Mouse (Mus musculus): ENCODE results near the gene Prkab1. TPM values are rescaled to one million over a fixed set of nuclear protein-coding genes. Genes with fewer than 3 reads are reported as not detected.

Prkab1 gene
- polyA plus RNA-seq (2015; fragmentation: Nextera tagmentation; extraction: Ambion mirVana), result 54.8 and 55.0 TPM in 2 replicates

- peaks cover 26% of the 10 kb centered on the region for H3K4me1 ChIP-seq (replicated peaks)
- peak within 1 kb of the TSS; percentile 87 for H3K9ac ChIP-seq
- peak within 1 kb of the TSS; percentile 92 for H3K4me2 ChIP-seq
- under 1% methylated on average over 46 of the region's 46 CpGs for WGBS
- ATAC-seq (ENCODE audit: low FRiP score), result peak; percentile 97
- H3K27me3 ChIP-seq, result 0 out of 2 replicates have a peak, but pooled peaks cover 4% of the 10 kb centered on the region
- peak within 1 kb of the TSS; percentile 83 for H3K27ac ChIP-seq
- H3K4me3 ChIP-seq, result peak within 1 kb of the TSS; percentile 87
- no peaks in the 10 kb centered on the region for H3K9me3 ChIP-seq
- peaks cover 25% of the 10 kb centered on the region for H3K36me3 ChIP-seq
These were observed at the start of gene Prkab1 for GRCm38 (mm10) chr5:116024327-116024739. TSS of gene Prkab1 (minus strand) at chr5:116024508.

- Histone ChIP-seq H3K36me3 (no peaks in the 10 kb centered on the region), H3K9me3 (no peaks in the 10 kb centered on the region), H3K27me3 (no peaks in the 10 kb centered on the region), H3K9ac (no peak overlapping the region), H3K27ac (no peak overlapping the region), H3K4me1 (replicated peaks) (no peaks in the 10 kb centered on the region), H3K4me2 (no peak overlapping the region), H3K4me3 (no peak overlapping the region)
- 93% methylated on average over 4 of the region's 4 CpGs for WGBS
- ATAC-seq (ENCODE audit: low FRiP score), result no peak
These were observed 45.3 kb upstream of the Prkab1 start for GRCm38 (mm10) chr5:116069618-116070017.

- H3K27ac ChIP-seq, result no peak overlapping the region
- no peak overlapping the region for H3K9ac ChIP-seq
- no peaks in the 10 kb centered on the region for H3K27me3 ChIP-seq
- no peaks in the 10 kb centered on the region for H3K4me1 ChIP-seq (replicated peaks)
- no peaks in the 10 kb centered on the region for H3K36me3 ChIP-seq
- 62% methylated on average over 6 of the region's 6 CpGs for WGBS
- no peak for ATAC-seq (ENCODE audit: low FRiP score)
- H3K4me2 ChIP-seq, result no peak overlapping the region
- H3K4me3 ChIP-seq, result no peak overlapping the region
- no peaks in the 10 kb centered on the region for H3K9me3 ChIP-seq
These were observed 28.5 kb upstream of the Prkab1 start for GRCm38 (mm10) chr5:116052826-116053225.

GRCm38 (mm10) chr5:116052171-116052570 lies 27.9 kb upstream of the Prkab1 start:
- 87% methylated on average over 5 of the region's 5 CpGs for WGBS
- Histone ChIP-seq H3K9me3 (no peaks in the 10 kb centered on the region), H3K36me3 (no peaks in the 10 kb centered on the region), H3K27ac (no peak overlapping the region), H3K27me3 (no peaks in the 10 kb centered on the region), H3K4me2 (no peak overlapping the region), H3K4me1 (replicated peaks) (no peaks in the 10 kb centered on the region), H3K9ac (no peak overlapping the region), H3K4me3 (no peak overlapping the region)
- ATAC-seq (ENCODE audit: low FRiP score), result no peak

- H3K27ac ChIP-seq, result no peak overlapping the region
- no peak for ATAC-seq (ENCODE audit: low FRiP score)
- no peak overlapping the region for H3K9ac ChIP-seq
- H3K4me2 ChIP-seq, result no peak overlapping the region
- no peaks in the 10 kb centered on the region for H3K27me3 ChIP-seq
- WGBS, result 87% methylated on average over 4 of the region's 4 CpGs
- H3K4me1 ChIP-seq (replicated peaks), result no peaks in the 10 kb centered on the region
- no peaks in the 10 kb centered on the region for H3K9me3 ChIP-seq
- H3K36me3 ChIP-seq, result no peaks in the 10 kb centered on the region
- no peak overlapping the region for H3K4me3 ChIP-seq
These were observed 25.5 kb upstream of the Prkab1 start for GRCm38 (mm10) chr5:116049821-116050220.

GRCm38 (mm10) chr5:116048321-116048720 lies 24.0 kb upstream of the Prkab1 start:
- Histone ChIP-seq H3K27ac (no peak overlapping the region), H3K4me1 (replicated peaks) (no peaks in the 10 kb centered on the region), H3K4me2 (no peak overlapping the region), H3K9ac (no peak overlapping the region), H3K4me3 (no peak overlapping the region), H3K9me3 (no peaks in the 10 kb centered on the region), H3K27me3 (no peaks in the 10 kb centered on the region), H3K36me3 (no peaks in the 10 kb centered on the region)
- no peak for ATAC-seq (ENCODE audit: low FRiP score)
- WGBS, result 91% methylated on average over 3 of the region's 3 CpGs

GRCm38 (mm10) chr5:116046246-116046645 lies 21.9 kb upstream of the Prkab1 start:
- Histone ChIP-seq H3K27ac (no peak overlapping the region), H3K4me2 (no peak overlapping the region), H3K9ac (no peak overlapping the region), H3K36me3 (no peaks in the 10 kb centered on the region), H3K9me3 (no peaks in the 10 kb centered on the region), H3K27me3 (no peaks in the 10 kb centered on the region), H3K4me1 (replicated peaks) (no peaks in the 10 kb centered on the region), H3K4me3 (no peak overlapping the region)
- WGBS, result 81% methylated on average over 4 of the region's 4 CpGs
- ATAC-seq (ENCODE audit: low FRiP score), result no peak

- Histone ChIP-seq H3K9me3 (no peaks in the 10 kb centered on the region), H3K27ac (no peak overlapping the region), H3K4me2 (no peak overlapping the region), H3K4me1 (replicated peaks) (no peaks in the 10 kb centered on the region), H3K4me3 (no peak overlapping the region), H3K36me3 (no peaks in the 10 kb centered on the region), H3K27me3 (peaks cover 3% of the 10 kb centered on the region; the same call in 1 of the 2 replicates), H3K9ac (no peak overlapping the region)
- 89% methylated on average over 8 of the region's 8 CpGs for WGBS
- no peak for ATAC-seq (ENCODE audit: low FRiP score)
These were observed 21.3 kb upstream of the Prkab1 start for GRCm38 (mm10) chr5:116045581-116045980.

- H3K4me3 ChIP-seq, result no peak overlapping the region
These were observed 17.9 kb upstream of the Prkab1 start for GRCm38 (mm10) chr5:116042241-116042640.

GRCm38 (mm10) chr5:116039706-116040105 lies 15.4 kb upstream of the Prkab1 start:
- Histone ChIP-seq H3K4me1 (replicated peaks) (0 out of 2 replicates have a peak, but pooled peaks cover 5% of the 10 kb centered on the region), H3K27me3 (peaks cover 6% of the 10 kb centered on the region; the same call in 1 of the 2 replicates), H3K9me3 (no peaks in the 10 kb centered on the region), H3K27ac (no peak overlapping the region), H3K4me3 (no peak overlapping the region), H3K4me2 (no peak overlapping the region), H3K36me3 (no peaks in the 10 kb centered on the region), H3K9ac (no peak overlapping the region)
- no peak for ATAC-seq (ENCODE audit: low FRiP score)
- 32% methylated on average over 11 of the region's 11 CpGs for WGBS

More at GRCm38 (mm10) chr5:116042241-116042640, 17.9 kb upstream of the Prkab1 start:
- H3K9ac ChIP-seq, result no peak overlapping the region
- WGBS, result 63% methylated on average over 7 of the region's 7 CpGs
- H3K36me3 ChIP-seq, result no peaks in the 10 kb centered on the region
- ATAC-seq (ENCODE audit: low FRiP score), result no peak
- no peaks in the 10 kb centered on the region for H3K9me3 ChIP-seq
- no peaks in the 10 kb centered on the region for H3K4me1 ChIP-seq (replicated peaks)
- H3K4me2 ChIP-seq, result no peak overlapping the region
- H3K27ac ChIP-seq, result no peak overlapping the region
- peaks cover 6% of the 10 kb centered on the region; the same call in 1 of the 2 replicates for H3K27me3 ChIP-seq

GRCm38 (mm10) chr5:116037731-116038130 lies 13.4 kb upstream of the Prkab1 start:
- 78% methylated on average over 11 of the region's 12 CpGs for WGBS
- no peak for ATAC-seq (ENCODE audit: low FRiP score)
- 0 out of 2 replicates have a peak, but pooled peaks cover 5% of the 10 kb centered on the region for H3K4me1 ChIP-seq (replicated peaks)
- no peak overlapping the region for H3K4me3 ChIP-seq
- no peak overlapping the region for H3K9ac ChIP-seq
- H3K27ac ChIP-seq, result no peak overlapping the region
- no peaks in the 10 kb centered on the region for H3K36me3 ChIP-seq
- H3K27me3 ChIP-seq, result peaks cover 10% of the 10 kb centered on the region
- H3K4me2 ChIP-seq, result no peak overlapping the region
- H3K9me3 ChIP-seq, result no peaks in the 10 kb centered on the region

- H3K4me1 ChIP-seq (replicated peaks), result 0 out of 2 replicates have a peak, but pooled peaks cover 5% of the 10 kb centered on the region
- H3K27me3 ChIP-seq, result peaks cover 10% of the 10 kb centered on the region
- H3K9me3 ChIP-seq, result no peaks in the 10 kb centered on the region
- H3K36me3 ChIP-seq, result no peaks in the 10 kb centered on the region
- WGBS, result 62% methylated on average over 16 of the region's 16 CpGs
- H3K9ac ChIP-seq, result no peak overlapping the region
- H3K4me3 ChIP-seq, result no peak overlapping the region
- no peak overlapping the region for H3K4me2 ChIP-seq
- no peak overlapping the region for H3K27ac ChIP-seq
- no peak for ATAC-seq (ENCODE audit: low FRiP score)
These were observed 12.2 kb upstream of the Prkab1 start for GRCm38 (mm10) chr5:116036465-116036864.

GRCm38 (mm10) chr5:116031190-116031577 lies 6.9 kb upstream of the Prkab1 start:
- H3K9ac ChIP-seq, result no peak overlapping the region
- H3K27me3 ChIP-seq, result peaks cover 18% of the 10 kb centered on the region
- 5% methylated on average over 14 of the region's 14 CpGs for WGBS
- no peak overlapping the region for H3K27ac ChIP-seq
- peak overlapping the region; percentile 16; the same call in 1 of the 2 replicates for H3K4me3 ChIP-seq
- H3K4me1 ChIP-seq (replicated peaks), result peaks cover 7% of the 10 kb centered on the region
- no peaks in the 10 kb centered on the region for H3K36me3 ChIP-seq
- peak overlapping the region; percentile 46 for H3K4me2 ChIP-seq
- no peaks in the 10 kb centered on the region for H3K9me3 ChIP-seq
- peak; percentile 54 for ATAC-seq (ENCODE audit: low FRiP score)

Measured in hindbrain, embryonic 13.5 days (tissue).